Mouse (Mus musculus): Measurements from ENCODE around the gene Dclk2.

DNA sequence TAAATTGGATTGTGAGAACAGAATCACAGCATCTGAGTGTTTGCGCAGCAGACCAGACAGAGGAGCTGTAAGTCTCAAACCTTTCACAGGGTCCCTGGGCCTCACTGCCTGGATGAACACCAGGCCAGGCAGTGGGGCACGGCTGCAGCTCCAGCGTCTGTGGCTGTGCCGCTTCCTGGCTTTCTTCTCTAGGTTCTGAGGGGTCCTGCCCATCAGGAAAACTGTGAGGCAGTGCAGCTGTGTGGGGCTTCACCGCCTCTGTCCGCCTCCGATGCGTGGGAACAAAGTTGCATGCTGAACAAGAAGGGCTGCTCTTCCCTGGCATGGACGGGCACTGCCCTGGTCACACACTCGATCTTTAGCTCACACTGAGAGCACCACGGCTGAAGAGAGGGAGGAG is 135.7 kb downstream of the Dclk2 start:
- TF ChIP-seq CTCF (IDR thresholded peaks at IDR 0.05; ENCODE audit: low read depth) = no peak
- no peak for TF ChIP-seq EP300 (IDR thresholded peaks at IDR 0.05; ENCODE audit: low read depth)
